Mouse (Mus musculus): Measurements from ENCODE around the gene Apol10b. TPM values are rescaled to one million over a fixed set of nuclear protein-coding genes. Genes with fewer than 3 reads are reported as not detected.
"Not testable (repeated sequence)": the region's sequence is repeated elsewhere in the genome, so short reads cannot be mapped to it uniquely, and the experiment has no call there.

The Apol10b gene
- polyA plus RNA-seq, 1 experiment from 2014 or later, result not detected

- WGBS, result 85% methylated on average over 2 of the region's 2 CpGs
- Histone ChIP-seq H3K4me2 (replicated peaks) (no peak overlapping the region), H3K27me3 (ENCODE audit: control insufficient read depth, insufficient read depth, low read length) (no peaks in the 10 kb centered on the region), H3K4me3 (replicated peaks; ENCODE audit: low read length) (no peak overlapping the region), H3K27ac (no peak overlapping the region), H3K9me3 (ENCODE audit: control insufficient read depth, low read length) (no peaks in the 10 kb centered on the region), H3K4me1 (replicated peaks; ENCODE audit: control insufficient read depth, insufficient read depth, low read length) (no peaks in the 10 kb centered on the region), H3K36me3 (replicated peaks; ENCODE audit: control insufficient read depth, insufficient read depth) (no peaks in the 10 kb centered on the region), H3K9ac (no peak overlapping the region)
- DNase-seq (ENCODE audit: low spot score), result no peak
- no peak for ATAC-seq (ENCODE audit: low FRiP score)
These were observed 5.0 kb downstream of the Apol10b start for GRCm38 (mm10) chr15:77590881-77591280.

- no peaks in the 10 kb centered on the region for H3K9me3 ChIP-seq (ENCODE audit: control insufficient read depth, low read length)
- H3K4me2 ChIP-seq (replicated peaks), result no peak overlapping the region
- H3K4me3 ChIP-seq (replicated peaks; ENCODE audit: low read length), result no peak overlapping the region
- DNase-seq (ENCODE audit: low spot score), result no peak
- no peaks in the 10 kb centered on the region for H3K4me1 ChIP-seq (replicated peaks; ENCODE audit: control insufficient read depth, insufficient read depth, low read length)
- no peaks in the 10 kb centered on the region for H3K36me3 ChIP-seq (replicated peaks; ENCODE audit: control insufficient read depth, insufficient read depth)
- no peak overlapping the region for H3K27ac ChIP-seq
- H3K9ac ChIP-seq, result no peak overlapping the region
- H3K27me3 ChIP-seq (ENCODE audit: control insufficient read depth, insufficient read depth, low read length), result no peaks in the 10 kb centered on the region
- no peak for ATAC-seq (ENCODE audit: low FRiP score)
These were observed 6.9 kb downstream of the Apol10b start for GRCm38 (mm10) chr15:77588981-77589380.

GRCm38 (mm10) chr15:77587026-77587425, 8.9 kb downstream of the Apol10b start:
- no peak overlapping the region for H3K27ac ChIP-seq
- H3K4me3 ChIP-seq (replicated peaks; ENCODE audit: low read length), result no peak overlapping the region
- H3K9me3 ChIP-seq (ENCODE audit: control insufficient read depth, low read length), result 0 out of 2 replicates have a peak, but pooled peaks cover 5% of the 10 kb centered on the region
- ATAC-seq (ENCODE audit: low FRiP score), result no peak
- H3K27me3 ChIP-seq (ENCODE audit: control insufficient read depth, insufficient read depth, low read length), result no peaks in the 10 kb centered on the region
- H3K4me1 ChIP-seq (replicated peaks; ENCODE audit: control insufficient read depth, insufficient read depth, low read length), result no peaks in the 10 kb centered on the region
- no peak for DNase-seq (ENCODE audit: low spot score)
- H3K4me2 ChIP-seq (replicated peaks), result no peak overlapping the region
- no peak overlapping the region for H3K9ac ChIP-seq
- H3K36me3 ChIP-seq (replicated peaks; ENCODE audit: control insufficient read depth, insufficient read depth), result no peaks in the 10 kb centered on the region

GRCm38 (mm10) chr15:77581681-77582080, 14.2 kb downstream of the Apol10b start:
- WGBS, result 28% methylated on average over 1 of the region's 1 CpGs
- Histone ChIP-seq H3K27me3 (ENCODE audit: control insufficient read depth, insufficient read depth, low read length) (no peaks in the 10 kb centered on the region), H3K9me3 (ENCODE audit: control insufficient read depth, low read length) (0 out of 2 replicates have a peak, but pooled peaks cover 5% of the 10 kb centered on the region), H3K4me3 (replicated peaks; ENCODE audit: low read length) (no peak overlapping the region), H3K4me2 (replicated peaks) (no peak overlapping the region), H3K4me1 (replicated peaks; ENCODE audit: control insufficient read depth, insufficient read depth, low read length) (0 out of 2 replicates have a peak, but pooled peaks cover 4% of the 10 kb centered on the region), H3K9ac (no peak overlapping the region), H3K27ac (no peak overlapping the region), H3K36me3 (replicated peaks; ENCODE audit: control insufficient read depth, insufficient read depth) (no peaks in the 10 kb centered on the region)
- ATAC-seq (ENCODE audit: low FRiP score) (no peak; the same call in 1 of the 2 replicates), DNase-seq (ENCODE audit: low spot score) (no peak)

GRCm38 (mm10) chr15:77579311-77579710, 16.6 kb downstream of the Apol10b start:
- H3K9ac ChIP-seq, result no peak overlapping the region
- 0 out of 2 replicates have a peak, but pooled peaks cover 4% of the 10 kb centered on the region for H3K4me1 ChIP-seq (replicated peaks; ENCODE audit: control insufficient read depth, insufficient read depth, low read length)
- H3K27ac ChIP-seq, result no peak overlapping the region
- WGBS, result 89% methylated on average over 4 of the region's 4 CpGs
- H3K27me3 ChIP-seq (ENCODE audit: control insufficient read depth, insufficient read depth, low read length), result no peaks in the 10 kb centered on the region
- no peak overlapping the region for H3K4me3 ChIP-seq (replicated peaks; ENCODE audit: low read length)
- no peaks in the 10 kb centered on the region for H3K36me3 ChIP-seq (replicated peaks; ENCODE audit: control insufficient read depth, insufficient read depth)
- DNase-seq (ENCODE audit: low spot score), result no peak
- H3K4me2 ChIP-seq (replicated peaks), result no peak overlapping the region
- ATAC-seq (ENCODE audit: low FRiP score), result no peak
- 0 out of 2 replicates have a peak, but pooled peaks cover 5% of the 10 kb centered on the region for H3K9me3 ChIP-seq (ENCODE audit: control insufficient read depth, low read length)

- DNase-seq (ENCODE audit: low spot score), result no peak
- H3K9me3 ChIP-seq (ENCODE audit: control insufficient read depth, low read length), result 0 out of 2 replicates have a peak, but pooled peaks cover 5% of the 10 kb centered on the region
- WGBS, result 98% methylated on average over 2 of the region's 2 CpGs
These were observed 17.1 kb downstream of the Apol10b start for GRCm38 (mm10) chr15:77578801-77579200.

GRCm38 (mm10) chr15:77563219-77563618, 32.7 kb downstream of the Apol10b start:
- no peaks in the 10 kb centered on the region for H3K36me3 ChIP-seq (replicated peaks; ENCODE audit: control insufficient read depth, insufficient read depth)
- ATAC-seq (ENCODE audit: low FRiP score) (no peak), DNase-seq (ENCODE audit: low spot score) (no peak)
- H3K4me2 ChIP-seq (replicated peaks), result no peak overlapping the region
- no peaks in the 10 kb centered on the region for H3K27me3 ChIP-seq (ENCODE audit: control insufficient read depth, insufficient read depth, low read length)
- H3K9ac ChIP-seq, result no peak overlapping the region
- H3K27ac ChIP-seq, result no peak overlapping the region
- H3K4me3 ChIP-seq (replicated peaks; ENCODE audit: low read length), result no peak overlapping the region
- H3K4me1 ChIP-seq (replicated peaks; ENCODE audit: control insufficient read depth, insufficient read depth, low read length), result no peaks in the 10 kb centered on the region
- H3K9me3 ChIP-seq (ENCODE audit: control insufficient read depth, low read length), result no peaks in the 10 kb centered on the region

More at GRCm38 (mm10) chr15:77578801-77579200, 17.1 kb downstream of the Apol10b start:
- Histone ChIP-seq H3K4me2 (replicated peaks) (no peak overlapping the region), H3K27me3 (ENCODE audit: control insufficient read depth, insufficient read depth, low read length) (no peaks in the 10 kb centered on the region), H3K36me3 (replicated peaks; ENCODE audit: control insufficient read depth, insufficient read depth) (no peaks in the 10 kb centered on the region), H3K4me3 (replicated peaks; ENCODE audit: low read length) (no peak overlapping the region), H3K9ac (no peak overlapping the region), H3K4me1 (replicated peaks; ENCODE audit: control insufficient read depth, insufficient read depth, low read length) (0 out of 2 replicates have a peak, but pooled peaks cover 4% of the 10 kb centered on the region), H3K27ac (no peak overlapping the region)
- no peak for ATAC-seq (ENCODE audit: low FRiP score)

- Histone ChIP-seq H3K4me3 (replicated peaks; ENCODE audit: low read length) (no peak within 1 kb of the TSS), H3K4me2 (replicated peaks) (no peak within 1 kb of the TSS), H3K9ac (no peak within 1 kb of the TSS), H3K9me3 (ENCODE audit: control insufficient read depth, low read length) (no peaks in the 10 kb centered on the region), H3K27ac (no peak within 1 kb of the TSS), H3K27me3 (ENCODE audit: control insufficient read depth, insufficient read depth, low read length) (no peaks in the 10 kb centered on the region), H3K36me3 (replicated peaks; ENCODE audit: control insufficient read depth, insufficient read depth) (no peaks in the 10 kb centered on the region), H3K4me1 (replicated peaks; ENCODE audit: control insufficient read depth, insufficient read depth, low read length) (no peaks in the 10 kb centered on the region)
- DNase-seq (ENCODE audit: low spot score), result no peak
- no peak for ATAC-seq (ENCODE audit: low FRiP score)
These were observed 34.1 kb downstream of the Apol10b start, which contains the start of gene 1700025B11Rik for GRCm38 (mm10) chr15:77561792-77562191. Gene 1700025B11Rik, minus strand, starts transcription at chr15:77561892.

- H3K4me3 ChIP-seq (replicated peaks; ENCODE audit: low read length); H3K36me3 ChIP-seq (replicated peaks; ENCODE audit: control insufficient read depth, insufficient read depth); H3K4me1 ChIP-seq (replicated peaks; ENCODE audit: control insufficient read depth, insufficient read depth, low read length); H3K9ac ChIP-seq; H3K9me3 ChIP-seq (ENCODE audit: control insufficient read depth, low read length); H3K27me3 ChIP-seq (ENCODE audit: control insufficient read depth, insufficient read depth, low read length); DNase-seq (ENCODE audit: low spot score); H3K4me2 ChIP-seq (replicated peaks); ATAC-seq (ENCODE audit: low FRiP score); H3K27ac ChIP-seq: not testable (repeated sequence)
- WGBS, result 42% methylated on average over 1 of the region's 1 CpGs
These were observed 56.7 kb downstream of the Apol10b start for GRCm38 (mm10) chr15:77539221-77539620.
